Mouse (Mus musculus): ENCODE measurements around the gene Fam172a.

DNA sequence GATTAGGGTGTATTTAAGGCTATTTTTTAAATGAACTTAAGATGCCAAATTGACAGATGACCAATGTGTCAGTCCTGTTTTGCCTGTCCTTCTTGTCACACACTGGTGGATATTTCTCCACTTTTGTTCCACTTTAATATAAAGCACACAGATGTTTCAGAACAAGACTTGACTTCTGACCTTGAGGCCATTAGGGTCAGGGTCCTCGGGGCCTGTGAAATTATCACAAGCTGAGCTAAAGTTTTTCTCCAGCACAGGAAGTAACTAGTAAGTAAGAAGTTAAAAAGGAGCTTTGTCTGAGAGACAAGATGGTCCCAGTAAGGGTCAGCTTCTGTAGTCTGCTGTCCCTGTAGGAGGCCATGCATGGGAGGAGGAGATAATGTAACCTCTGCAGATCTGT, 255.8 kb downstream of the Fam172a start:
- TF ChIP-seq CTCF (conservative IDR thresholded peaks at IDR 0.05; ENCODE audit: insufficient read depth, insufficient read length, low read depth, low read length) (no peak), POLR2A (IDR thresholded peaks at IDR 0.05; ENCODE audit: low read depth, low read length) (no peak)
